Comparison of ENCODE assay signal across 23 mouse cellular contexts in the genomic region with DNA sequence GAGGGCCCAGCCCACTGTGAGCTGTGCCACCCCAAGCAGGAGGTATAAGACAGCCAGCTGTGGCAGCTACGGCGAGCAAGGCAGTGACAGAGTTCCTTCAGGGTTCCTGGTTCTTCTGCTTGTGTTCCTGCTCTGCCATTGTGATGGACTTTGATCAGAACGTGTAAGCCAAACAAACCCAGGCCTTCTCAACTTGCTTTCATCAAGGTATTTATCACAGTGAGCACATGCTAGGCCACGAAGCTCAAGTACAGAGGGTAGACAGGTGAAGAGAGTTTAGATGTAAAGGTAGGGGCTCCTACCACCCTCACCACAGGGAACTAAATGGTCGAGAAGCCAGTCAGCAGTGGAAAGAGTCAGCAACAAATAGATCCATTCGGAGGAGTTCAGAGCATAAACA. TPM values are rescaled to one million over a fixed set of nuclear protein-coding genes. Genes with fewer than 3 reads are reported as not detected.
DNase-seq lines count a peak whose midpoint lies in the region; ATAC-seq and TF ChIP-seq lines count a peak whose summit lies in the region.
"Had no signal": no experiment of that assay in that cellular context is flagged by ENCODE, and none has a peak within 500 bp of the region (broad histone marks: within the 10 kb centered on the region; RNA-seq: fewer than 3 reads in every experiment).

No protein-coding gene starts in this region.

- no peak overlapping the region for H3K4me2 ChIP-seq in forebrain, postnatal 0 days (ENCODE audit: low read depth)
- H3K4me2 ChIP-seq in hindbrain, embryonic 12.5 days (replicated peaks), result no peak overlapping the region
- H3K4me2 ChIP-seq in stomach, postnatal 0 days (replicated peaks; ENCODE audit: low read depth), result no peak overlapping the region
- H3K4me2 ChIP-seq: embryonic facial prominence, embryonic 13.5 days; embryonic facial prominence, embryonic 15.5 days; forebrain, embryonic 13.5 days; forebrain, embryonic 15.5 days had no signal

- no peak overlapping the region for H3K4me3 ChIP-seq in forebrain, embryonic 10.5 days
- no peak overlapping the region for H3K4me3 ChIP-seq in forebrain, postnatal 0 days (ENCODE audit: low read depth, low read length)
- no peak overlapping the region for H3K4me3 ChIP-seq in hindbrain, embryonic 10.5 days
- H3K4me3 ChIP-seq in hindbrain, embryonic 12.5 days, result no peak overlapping the region
- no peak overlapping the region for H3K4me3 ChIP-seq in ES-E14 (ENCODE audit: insufficient read depth in 1 of 2, low read depth in 1 of 2, low read length in 2 of 2, poor library complexity in 1 of 2, severe bottlenecking in 1 of 2)
- H3K4me3 ChIP-seq in stomach, postnatal 0 days (ENCODE audit: low read depth, low read length), result no peak overlapping the region
- H3K4me3 ChIP-seq in cerebellum, adult 2 months (replicated peaks; ENCODE audit: insufficient read depth, low read depth, low read length), result no peak overlapping the region
- H3K4me3 ChIP-seq: embryonic facial prominence, embryonic 13.5 days; embryonic facial prominence, embryonic 15.5 days; erythroblast, embryonic 14.5 days; forebrain, embryonic 13.5 days; forebrain, embryonic 15.5 days had no signal

- no peaks in the 10 kb centered on the region for H3K27me3 ChIP-seq in forebrain, embryonic 10.5 days (ENCODE audit: poor library complexity, severe bottlenecking)
- no peaks in the 10 kb centered on the region for H3K27me3 ChIP-seq in forebrain, postnatal 0 days (ENCODE audit: insufficient read depth, low read length)
- H3K27me3 ChIP-seq in hindbrain, embryonic 10.5 days (ENCODE audit: insufficient read depth, poor library complexity, severe bottlenecking), result no peaks in the 10 kb centered on the region
- H3K27me3 ChIP-seq in hindbrain, embryonic 12.5 days, result no peaks in the 10 kb centered on the region
- no peaks in the 10 kb centered on the region for H3K27me3 ChIP-seq in stomach, postnatal 0 days (ENCODE audit: control insufficient read depth, insufficient read depth, low read length)
- no peaks in the 10 kb centered on the region for H3K27me3 ChIP-seq in cerebellum, adult 2 months (ENCODE audit: control insufficient read depth, insufficient read depth, low read length)
- H3K27me3 ChIP-seq: CH12.LX; embryonic facial prominence, embryonic 13.5 days; embryonic facial prominence, embryonic 15.5 days; forebrain, embryonic 13.5 days; forebrain, embryonic 15.5 days had no signal

- H3K27ac ChIP-seq in forebrain, embryonic 10.5 days, result peak overlapping the region; percentile 56; the same call in 1 of the 2 replicates
- no peak overlapping the region for H3K27ac ChIP-seq in forebrain, postnatal 0 days (ENCODE audit: low read depth, low read length)
- peak overlapping the region; percentile 45; the same call in 1 of the 2 replicates for H3K27ac ChIP-seq in hindbrain, embryonic 10.5 days
- H3K27ac ChIP-seq in hindbrain, embryonic 12.5 days, result no peak overlapping the region
- H3K27ac ChIP-seq in ES-E14 (ENCODE audit: insufficient read depth, low read depth, low read length, poor library complexity, severe bottlenecking), result peak overlapping the region; percentile 50; the same call in 1 of the 2 replicates
- no peak overlapping the region for H3K27ac ChIP-seq in stomach, postnatal 0 days (replicated peaks)
- no peak overlapping the region for H3K27ac ChIP-seq in cerebellum, adult 2 months (ENCODE audit: insufficient read depth, low read length)
- H3K27ac ChIP-seq: embryonic facial prominence, embryonic 13.5 days; embryonic facial prominence, embryonic 15.5 days; forebrain, embryonic 13.5 days; forebrain, embryonic 15.5 days had no signal

- no peak for DNase-seq in forebrain, embryonic 10.5 days (ENCODE audit: extremely low spot score, low spot score)
- DNase-seq in forebrain, postnatal 0 days, result no peak
- DNase-seq in hindbrain, embryonic 10.5 days (ENCODE audit: low spot score), result no peak
- no peak for DNase-seq in ES-E14 (ENCODE audit: low read depth, low spot score)
- peak; percentile 22 for DNase-seq in stomach, postnatal 0 days (ENCODE audit: low spot score)
- DNase-seq in cerebellum, adult 2 months, result no peak
- DNase-seq: adrenal gland, adult 2 months; adrenal gland, postnatal 10 days; adrenal gland, postnatal 25 days; B cell, adult 2 months; cerebellum, adult 11 months; cerebellum, adult 18-20 months; cerebellum, adult 9-10 months; cerebellum, postnatal 10 days; cerebellum, postnatal 25 days had no signal

- ATAC-seq in forebrain, postnatal 0 days, result no peak
- no peak for ATAC-seq in hindbrain, embryonic 12.5 days (ENCODE audit: low FRiP score)
- peak; percentile 66; the same call in 1 of the 2 replicates for ATAC-seq in stomach, postnatal 0 days (ENCODE audit: low FRiP score, low TSS enrichment)
- ATAC-seq: CD4-positive, CD25-positive, alpha-beta regulatory T cell, adult 4 months; forebrain, embryonic 13.5 days; forebrain, embryonic 15.5 days had no signal

- H3K9ac ChIP-seq in forebrain, postnatal 0 days, result no peak overlapping the region
- no peak overlapping the region for H3K9ac ChIP-seq in hindbrain, embryonic 12.5 days
- H3K9ac ChIP-seq in ES-E14 (ENCODE audit: insufficient read depth, low read depth, low read length, poor library complexity, severe bottlenecking), result no peak overlapping the region
- no peak overlapping the region for H3K9ac ChIP-seq in stomach, postnatal 0 days (ENCODE audit: low read length)
- H3K9ac ChIP-seq: embryonic facial prominence, embryonic 13.5 days; embryonic facial prominence, embryonic 15.5 days; forebrain, embryonic 13.5 days; forebrain, embryonic 15.5 days had no signal

- no peak for TF ChIP-seq CTCF in forebrain, postnatal 0 days (IDR thresholded peaks at IDR 0.05; ENCODE audit: low read depth)
- no peak for TF ChIP-seq CTCF in stomach, postnatal 0 days (IDR thresholded peaks at IDR 0.05; ENCODE audit: low read depth)
- no peak for TF ChIP-seq CTCF in cerebellum, adult 2 months (IDR thresholded peaks at IDR 0.05; ENCODE audit: borderline replicate concordance, insufficient read depth, low read depth, low read length)

- peaks cover 11% of the 10 kb centered on the region for H3K9me3 ChIP-seq in forebrain, embryonic 10.5 days
- H3K9me3 ChIP-seq in forebrain, postnatal 0 days (ENCODE audit: low read length), result no peaks in the 10 kb centered on the region
- peaks cover 11% of the 10 kb centered on the region; the same call in 1 of the 2 replicates for H3K9me3 ChIP-seq in hindbrain, embryonic 10.5 days
- H3K9me3 ChIP-seq in hindbrain, embryonic 12.5 days (replicated peaks), result no peaks in the 10 kb centered on the region; the same call in 1 of the 2 replicates
- no peaks in the 10 kb centered on the region for H3K9me3 ChIP-seq in ES-E14 (ENCODE audit: control insufficient read depth, insufficient read depth, low read depth, low read length)
- 0 out of 2 replicates have a peak, but pooled peaks cover 3% of the 10 kb centered on the region for H3K9me3 ChIP-seq in stomach, postnatal 0 days (ENCODE audit: control insufficient read depth, low read length)
- H3K9me3 ChIP-seq: embryonic facial prominence, embryonic 15.5 days; forebrain, embryonic 13.5 days; forebrain, embryonic 15.5 days had no signal

- TF ChIP-seq POLR2A in cerebellum, adult 2 months (IDR thresholded peaks at IDR 0.05; ENCODE audit: borderline replicate concordance, insufficient read depth, low read length), result no peak

- TF ChIP-seq EP300 in stomach, postnatal 0 days (optimal IDR thresholded peaks at IDR 0.05), result no peak

- WGBS in forebrain, embryonic 10.5 days, result 89% methylated on average over 6 of the region's 6 CpGs
- WGBS in forebrain, postnatal 0 days, result 91% methylated on average over 6 of the region's 6 CpGs
- WGBS in hindbrain, embryonic 10.5 days, result 81% methylated on average over 6 of the region's 6 CpGs
- WGBS in hindbrain, embryonic 12.5 days, result 80% methylated on average over 6 of the region's 6 CpGs
- 72% methylated on average over 6 of the region's 6 CpGs for WGBS in stomach, postnatal 0 days
- WGBS in cerebellum, adult 2 months, result 85% methylated on average over 6 of the region's 6 CpGs

- H3K4me1 ChIP-seq in forebrain, embryonic 10.5 days, result peaks cover 19% of the 10 kb centered on the region
- H3K4me1 ChIP-seq in forebrain, postnatal 0 days (ENCODE audit: insufficient read depth), result no peaks in the 10 kb centered on the region
- peaks cover 18% of the 10 kb centered on the region for H3K4me1 ChIP-seq in hindbrain, embryonic 10.5 days (replicated peaks)
- H3K4me1 ChIP-seq in hindbrain, embryonic 12.5 days, result 0 out of 2 replicates have a peak, but pooled peaks cover 4% of the 10 kb centered on the region
- peaks cover 0 to 6% of the 10 kb centered on the region in 2 experiments; a peak in 1 of 4 replicates for H3K4me1 ChIP-seq in ES-E14 (ENCODE audit: control insufficient read depth in 2 of 2, insufficient read depth in 2 of 2, low read length in 2 of 2, poor library complexity in 1 of 2)
- H3K4me1 ChIP-seq in stomach, postnatal 0 days (replicated peaks; ENCODE audit: control insufficient read depth, insufficient read depth), result no peaks in the 10 kb centered on the region
- H3K4me1 ChIP-seq in cerebellum, adult 2 months (ENCODE audit: control insufficient read depth, insufficient read depth, low read length), result no peaks in the 10 kb centered on the region
- H3K4me1 ChIP-seq: embryonic facial prominence, embryonic 15.5 days; forebrain, embryonic 15.5 days had no signal

- in situ Hi-C loops in ES-E14 (cut with MboI; ENCODE audit: low sequenced_read_pairs in 2 of 2, unreplicated experiment in 2 of 2), result no loop called here

- no peaks in the 10 kb centered on the region for H3K36me3 ChIP-seq in forebrain, embryonic 10.5 days (replicated peaks)
- H3K36me3 ChIP-seq in forebrain, postnatal 0 days (ENCODE audit: insufficient read depth), result no peaks in the 10 kb centered on the region
- no peaks in the 10 kb centered on the region for H3K36me3 ChIP-seq in hindbrain, embryonic 10.5 days
- no peaks in the 10 kb centered on the region for H3K36me3 ChIP-seq in hindbrain, embryonic 12.5 days
- no peaks in the 10 kb centered on the region for H3K36me3 ChIP-seq in ES-E14 (ENCODE audit: control insufficient read depth, insufficient read depth, low read length, poor library complexity, severe bottlenecking)
- H3K36me3 ChIP-seq in stomach, postnatal 0 days (ENCODE audit: control insufficient read depth, insufficient read depth, low read length), result no peaks in the 10 kb centered on the region
- H3K36me3 ChIP-seq: embryonic facial prominence, embryonic 13.5 days; embryonic facial prominence, embryonic 15.5 days; forebrain, embryonic 15.5 days had no signal

TF ChIP-seq in ES-E14, 5 proteins besides CTCF, POLR2A, EP300 and RAD21 (continues in another document):
- no peak for TF ChIP-seq HCFC1 (IDR thresholded peaks at IDR 0.05; ENCODE audit: borderline replicate concordance, insufficient read depth, low read length)

RNA-seq across cellular contexts. Expression of a gene that starts 30.1 kb away (rescaled TPM):
- 3.2 and 3.4 TPM in 2 replicates for polyA plus RNA-seq in forebrain, embryonic 10.5 days (2016; fragmentation: Nextera tagmentation; extraction: Ambion mirVana)
- 8.6 and 11.8 TPM in 2 replicates for total RNA-seq in forebrain, postnatal 0 days (2014; rRNA removed)
- polyA plus RNA-seq in forebrain, postnatal 0 days (2015; fragmentation: Nextera tagmentation; extraction: Ambion mirVana), result 5.2 and 5.6 TPM in 2 replicates
- polyA plus RNA-seq in hindbrain, embryonic 10.5 days (2016; fragmentation: Nextera tagmentation; extraction: Ambion mirVana), result 4.6 and 5.9 TPM in 2 replicates
- 6.2 and 7.3 TPM in 2 replicates for polyA plus RNA-seq in hindbrain, embryonic 12.5 days (2016; fragmentation: Nextera tagmentation; extraction: Ambion mirVana)
- total RNA-seq in ES-E14 (2012; rRNA removed), result 3.9 and 6.0 TPM in 2 replicates
- 78.8 and 80.3 TPM in 2 replicates for polyA plus RNA-seq in stomach, postnatal 0 days (2015; fragmentation: Nextera tagmentation; extraction: Ambion mirVana)
- polyA plus RNA-seq in cerebellum, adult 2 months (2012; rRNA removed), result 5.5 and 6.5 TPM in 2 replicates
- polyA plus RNA-seq: erythroblast, embryonic 14.5 days had no signal

Comparison
In these comparisons a context has a peak if more than half of its experiments do, and no peak if none do; other contexts are left out.
1. H3K27ac ChIP-seq: peak in forebrain, embryonic 10.5 days (single experiment), hindbrain, embryonic 10.5 days (single experiment) and ES-E14 (single experiment); none in forebrain, postnatal 0 days (single experiment), hindbrain, embryonic 12.5 days (single experiment), stomach, postnatal 0 days (single experiment) and cerebellum, adult 2 months (single experiment).